Mouse (Mus musculus) gonadal fat pad, adult 2 months (tissue): ENCODE measurements around the gene Rpl9-ps6. TPM values are rescaled to one million over a fixed set of nuclear protein-coding genes. Genes with fewer than 3 reads are reported as not detected.

Source experiments
- polyA plus RNA-seq: library from polyadenylated mRNA; depleted of rRNA; stranded (reverse); fragments of >200 nt; gene quantifications from 2 replicates; pipeline ENCODE4 v1.2.3, GENCODE M21; 2012; rRNA removed

Gene Rpl9-ps6
- polyA plus RNA-seq, 1 experiment: 22.3 TPM

Other genes with a start within 250 kb of the Rpl9-ps6 start
- 55.5 and 59.5 TPM in 2 replicates for gene Sgms1, start 76.9 kb downstream of the Rpl9-ps6 start, polyA plus RNA-seq
- 25.2 and 30.9 TPM in 2 replicates for gene Minpp1, start 19.2 kb upstream of the Rpl9-ps6 start, polyA plus RNA-seq
- gene Papss2, start 129.2 kb upstream of the Rpl9-ps6 start, polyA plus RNA-seq: 12.1 and 12.4 TPM in 2 replicates